Mouse (Mus musculus) retina, embryonic 14.5 days (tissue): ENCODE measurements around the gene Fcrla.

ENCODE experiments used
- DNase-seq: peaks from one replicate; pipeline ENCODE4 v3.0.0-alpha.2; 2015; ENCODE audit warnings: low spot score

The Fcrla gene

DNA sequence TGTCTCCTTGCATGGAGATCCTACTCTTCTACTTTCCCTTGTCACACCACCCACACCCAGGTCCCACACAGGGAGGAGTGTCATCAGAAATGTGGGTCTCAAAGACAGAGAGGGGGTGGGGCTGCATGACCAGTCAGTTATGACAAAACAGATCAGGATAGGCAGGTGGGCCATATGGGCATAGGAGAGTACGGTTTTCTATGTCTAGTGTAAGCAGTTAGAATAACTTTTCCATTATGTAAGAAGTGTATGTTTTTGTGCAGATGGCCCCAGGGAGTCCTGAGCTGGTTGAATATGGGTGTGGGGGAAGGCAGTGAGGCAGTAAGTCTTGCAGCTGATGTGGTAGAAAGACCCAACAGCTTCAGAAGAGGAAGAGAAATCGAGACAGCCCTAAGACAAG is 1.1 kb upstream of the Fcrla start:
- DNase-seq = no peak

- DNase-seq = no peak
These were observed 442 bp downstream of the Fcrla start for GRCm38 (mm10) chr1:170926941-170927340.

- no peak for DNase-seq
These were observed 2.9 kb downstream of the Fcrla start for GRCm38 (mm10) chr1:170924485-170924884.

DNA sequence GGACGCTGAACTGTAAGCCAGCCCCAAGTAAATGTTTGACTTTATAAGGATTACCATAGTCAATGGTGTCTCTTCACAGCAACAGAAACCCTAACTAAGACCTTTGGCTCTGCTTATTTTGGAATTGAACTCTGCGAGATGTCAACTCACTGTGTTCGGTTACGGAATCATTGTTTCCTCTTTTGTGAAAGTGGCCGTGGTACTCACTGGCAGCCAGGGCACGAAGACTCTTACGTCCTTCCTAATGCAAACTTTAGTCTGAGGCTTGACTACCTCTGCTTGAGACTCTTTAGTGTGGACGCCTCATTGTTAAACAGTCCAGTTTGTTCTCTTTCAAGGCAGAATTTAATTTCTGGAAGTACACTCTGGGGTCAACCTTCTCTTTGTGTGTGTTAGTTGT is 8.1 kb downstream of the Fcrla start:
- no peak for DNase-seq

DNA sequence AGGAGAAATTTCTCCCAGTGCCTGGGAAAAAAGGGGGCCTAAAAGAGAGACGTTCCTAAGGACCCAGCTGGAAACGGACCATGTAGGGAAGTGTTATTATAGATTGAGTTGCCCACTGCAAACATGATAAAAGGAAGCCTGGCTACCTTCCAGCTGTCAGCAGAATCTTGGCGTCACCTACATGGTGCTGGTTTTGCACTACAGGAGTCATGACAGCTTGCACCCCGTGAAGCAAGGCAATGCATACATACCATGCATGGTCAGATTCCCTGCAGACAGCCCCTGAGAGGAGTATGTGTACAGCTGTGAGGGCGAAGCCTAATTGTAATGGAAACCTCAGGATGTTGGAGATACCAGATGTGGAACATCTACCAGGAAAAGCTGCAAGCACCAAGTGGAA is 11.7 kb downstream of the Fcrla start:
- DNase-seq = no peak

DNA sequence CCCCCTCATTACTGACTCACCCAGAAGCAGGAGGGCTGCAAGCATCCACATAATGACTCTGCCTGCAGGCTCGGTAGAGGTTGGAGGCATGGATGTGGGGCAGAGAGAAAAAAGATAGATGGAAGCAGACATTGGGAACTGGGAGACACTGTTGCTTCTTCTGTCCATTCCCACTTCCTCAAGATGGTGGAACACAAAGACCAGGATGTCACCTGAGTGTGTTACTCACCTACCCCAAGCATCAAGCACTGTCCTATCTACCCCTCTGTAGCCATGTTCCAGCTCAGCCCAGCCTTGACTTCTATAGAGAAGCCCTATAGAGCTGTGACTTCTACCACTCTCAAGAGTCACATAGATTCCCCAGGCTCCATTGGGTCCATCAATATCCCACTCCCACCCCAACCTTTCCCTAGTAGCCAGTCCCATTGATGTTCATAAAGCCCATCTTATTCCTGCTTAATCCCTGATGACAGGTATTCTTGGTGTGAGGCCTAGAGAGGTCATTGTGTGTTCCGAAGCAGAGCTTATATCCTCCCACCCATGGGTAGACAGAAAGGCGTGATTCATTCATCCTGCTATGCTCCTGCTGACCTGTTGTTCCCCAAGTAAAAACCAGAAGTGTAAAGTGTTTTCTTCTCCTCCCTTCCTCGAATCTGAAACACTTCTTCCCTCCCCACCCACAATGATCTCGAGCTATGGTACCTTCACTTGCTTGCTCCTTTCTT is 14.3 kb downstream of the Fcrla start, which contains the start of gene Fcrlb:
Gene Fcrlb, minus strand, starts transcription at position 51 of the 725 bp plus-strand sequence.
- DNase-seq = no peak

DNA sequence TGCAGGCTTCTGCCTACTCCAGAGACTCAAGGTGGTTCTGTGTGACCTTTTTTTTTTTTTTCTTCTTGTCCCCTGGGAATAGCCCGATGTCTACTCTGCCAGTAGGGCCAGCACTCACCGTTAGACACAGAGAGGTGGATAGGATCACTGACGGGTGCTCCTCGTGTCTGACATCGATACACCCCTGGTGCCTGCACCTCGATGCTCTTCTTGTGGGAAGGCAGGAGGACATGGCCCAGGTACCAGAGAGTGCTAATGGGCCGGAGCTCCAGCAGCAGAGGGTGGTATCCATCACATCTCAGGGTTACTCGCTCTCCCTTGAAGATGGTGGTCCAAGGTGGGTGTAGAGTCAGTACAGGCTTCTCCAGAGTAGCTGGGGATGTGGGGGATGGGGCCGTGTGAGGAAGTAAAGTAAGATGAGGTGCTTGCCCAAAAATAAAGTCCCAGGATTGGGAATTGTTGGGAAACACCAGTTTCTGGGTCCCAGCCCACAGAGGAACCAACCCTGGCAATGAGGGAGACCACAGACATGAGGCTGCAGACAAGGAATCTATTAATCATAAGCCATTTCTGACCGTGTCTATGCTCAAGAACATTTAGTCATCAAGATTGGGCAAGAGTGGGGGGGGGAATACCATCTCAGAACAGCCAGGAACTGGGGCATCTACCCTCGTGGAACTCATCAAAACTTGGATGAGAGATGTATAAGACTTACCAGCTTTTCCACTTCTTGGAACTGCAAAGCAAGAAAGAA is 15.3 kb downstream of the Fcrla start:
- no peak for DNase-seq

DNA sequence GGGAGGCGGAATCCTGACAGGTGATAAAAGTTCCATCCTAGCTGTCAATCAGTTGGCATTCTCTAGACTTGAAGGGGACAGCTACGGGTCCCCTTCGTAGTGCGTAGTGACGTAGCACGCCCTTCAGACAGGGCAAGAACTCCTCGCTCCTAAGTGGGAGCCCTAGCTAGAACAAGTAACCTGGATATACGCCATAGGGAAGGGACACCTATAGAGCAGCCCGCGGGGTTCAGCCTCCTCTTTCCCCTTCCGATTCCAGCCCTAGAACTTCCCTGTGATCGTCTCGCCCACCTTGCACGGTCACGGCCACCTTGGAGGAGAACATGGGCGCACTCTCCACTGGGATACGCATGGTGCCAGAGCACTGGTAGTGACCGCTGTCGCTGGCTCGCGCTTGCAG is 19.0 kb downstream of the Fcrla start:
- peak; percentile 30 for DNase-seq

GRCm38 (mm10) chr1:170907456-170908191 is 19.8 kb downstream of the Fcrla start:
- DNase-seq = peak; percentile 52

GRCm38 (mm10) chr1:170907111-170907455 is 20.3 kb downstream of the Fcrla start:
- DNase-seq = peak; percentile 24

- no peak for DNase-seq
These were observed 23.9 kb downstream of the Fcrla start for GRCm38 (mm10) chr1:170903485-170903884.

DNA sequence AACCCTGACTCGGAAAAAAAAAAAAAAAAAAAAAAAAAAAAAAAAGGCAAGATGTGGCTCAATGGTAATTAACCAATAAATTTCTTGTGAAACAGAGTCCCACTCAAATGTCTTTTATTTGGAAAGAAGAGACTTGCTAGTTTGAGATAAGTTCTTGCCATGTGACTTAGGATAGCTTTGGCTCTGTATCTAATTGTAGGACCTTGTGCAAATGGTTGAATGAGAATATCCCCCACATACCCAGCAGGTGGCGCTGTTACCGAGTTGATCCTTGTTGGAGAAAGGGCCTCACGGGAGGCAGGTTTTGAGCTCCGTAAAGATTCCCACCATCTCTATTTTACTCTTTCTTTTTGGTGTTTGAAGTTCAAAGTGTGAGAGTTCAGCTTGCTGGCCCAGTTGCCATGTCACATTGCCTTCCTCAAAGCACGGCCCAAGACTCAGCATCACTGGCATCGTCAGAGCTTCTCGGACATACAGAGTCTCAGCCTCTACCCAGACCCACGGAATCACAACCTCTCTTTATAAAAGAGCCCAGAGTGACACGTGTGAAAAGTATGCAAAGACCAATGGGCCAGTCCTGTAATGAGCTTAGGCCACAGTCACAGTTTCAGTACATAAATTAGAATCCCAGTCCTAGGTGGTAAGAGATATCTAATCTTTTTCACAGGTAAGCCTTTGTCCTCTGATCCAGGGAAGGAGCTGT is 25.7 kb downstream of the Fcrla start:
- DNase-seq = peak; percentile 93

- peak; percentile 89 for DNase-seq
These were observed 26.4 kb downstream of the Fcrla start for GRCm38 (mm10) chr1:170900799-170901467.

- DNase-seq = no peak
These were observed 28.8 kb downstream of the Fcrla start for GRCm38 (mm10) chr1:170898413-170899075.

DNA sequence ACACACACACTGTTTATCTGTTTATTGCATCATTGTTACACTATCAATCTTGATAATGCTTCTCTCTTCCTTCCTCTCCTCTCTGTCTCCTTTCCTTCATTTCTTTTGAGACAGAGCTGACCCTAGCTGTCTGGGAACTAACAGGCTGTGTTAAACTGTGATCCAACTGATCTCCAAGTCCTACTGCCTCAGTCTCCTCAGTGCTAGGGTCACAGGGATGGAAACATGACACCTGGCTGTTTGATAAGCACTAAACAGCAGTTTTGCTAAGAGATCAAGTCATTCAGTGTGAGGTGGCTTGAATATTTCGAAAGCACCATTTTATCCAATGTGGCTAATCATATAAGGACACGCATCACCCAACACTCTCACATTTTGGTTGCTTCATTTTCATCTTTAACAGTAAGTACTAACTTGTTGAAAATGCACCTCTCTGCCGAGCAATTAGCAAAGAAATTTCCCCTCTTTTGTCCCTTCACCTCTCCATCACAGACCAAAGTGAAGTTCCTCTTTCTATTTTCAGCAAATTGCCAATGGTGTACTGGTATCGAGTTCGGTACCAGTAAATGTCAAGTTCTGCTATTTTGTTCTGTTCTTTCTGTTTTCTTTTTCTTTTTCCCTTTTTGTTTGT is 30.6 kb downstream of the Fcrla start:
- no peak for DNase-seq

- peak; percentile 81 for DNase-seq
These were observed 32.5 kb downstream of the Fcrla start for GRCm38 (mm10) chr1:170894603-170895602.

GRCm38 (mm10) chr1:170892279-170892678 is 35.1 kb downstream of the Fcrla start:
- no peak for DNase-seq

GRCm38 (mm10) chr1:170891646-170892045 is 35.7 kb downstream of the Fcrla start:
- DNase-seq = no peak

DNA sequence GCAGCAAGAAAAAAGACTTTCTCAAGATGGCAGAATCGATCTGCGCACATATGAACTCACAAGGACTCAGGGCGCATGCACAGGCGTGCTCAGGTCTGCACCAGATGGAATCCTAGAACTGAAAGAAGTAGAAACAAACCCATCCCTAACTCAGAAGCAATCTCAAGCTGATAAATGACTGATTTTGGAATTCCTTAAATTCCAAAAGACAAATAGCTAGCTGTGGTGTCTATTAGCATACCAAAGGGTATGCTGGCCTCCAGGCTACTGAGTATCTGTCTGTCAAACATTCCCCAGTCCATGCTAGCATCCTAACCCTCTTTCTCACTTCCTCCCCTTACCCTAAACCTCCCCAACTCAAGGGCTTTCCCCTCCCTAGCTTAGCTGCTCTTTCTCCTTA is 38.1 kb downstream of the Fcrla start:
- DNase-seq = no peak
